Mouse (Mus musculus) liver, embryonic 14.5 days (tissue): ENCODE measurements around the gene Grk1. TPM values are rescaled to one million over a fixed set of nuclear protein-coding genes. Genes with fewer than 3 reads are reported as not detected.

Experiments used
- ATAC-seq: fragments of 200-750 bp; cut with Nextera tagmentation; 2 replicates; pipeline ENCODE4 v1.8.0; 2017; ENCODE audit warnings: moderate number of reproducible peaks, mild to moderate bottlenecking, moderate library complexity; ENCODE audit not compliant: insufficient read depth
- DNase-seq, 3 experiments: peaks; one replicate each; pipeline ENCODE4 v3.0.0-alpha.2; 2012 to 2013; ENCODE audit warnings: low read depth in 3 of 3, low spot score in 3 of 3
- H3K27ac ChIP-seq: fragments of 300-500 bp; sonication (generic); 2 replicates; pipeline ENCODE4 v1.5.1; 2014; ENCODE audit warnings: moderate library complexity, mild to moderate bottlenecking, control low read depth, inconsistent platforms
- H3K27me3 ChIP-seq: fragments of 300-500 bp; sonication (generic); 2 replicates; pipeline ENCODE4 v1.6.1; 2014; ENCODE audit warnings: mild to moderate bottlenecking, low read length, moderate library complexity; ENCODE audit not compliant: control insufficient read depth, insufficient read depth
- H3K36me3 ChIP-seq: fragments of 300-500 bp; sonication (generic); replicated peaks from 2 replicates; pipeline ENCODE4 v1.6.1; 2014; ENCODE audit warnings: low read depth; ENCODE audit not compliant: control insufficient read depth, insufficient read depth
- H3K4me1 ChIP-seq, 2 experiments: fragments of 200-500 bp in 1 of 2; fragments of 300-500 bp in 1 of 2; sonication (generic) in 1 of 2; replicated peaks; 2 replicates each; pipeline ENCODE4 v1.6.1; 2012 to 2014; ENCODE audit warnings: antibody characterized with exemption in 1 of 2, inconsistent platforms in 1 of 2, low read length in 1 of 2; ENCODE audit not compliant: control insufficient read depth in 2 of 2, insufficient read depth in 2 of 2
- H3K4me2 ChIP-seq: fragments of 300-500 bp; sonication (generic); 2 replicates; pipeline ENCODE4 v1.6.1; 2014; ENCODE audit warnings: low read depth, mild to moderate bottlenecking, control low read depth, moderate library complexity
- H3K4me3 ChIP-seq, 2 experiments: fragments of 200-500 bp in 1 of 2; fragments of 300-500 bp in 1 of 2; sonication (generic) in 1 of 2; 2 replicates each; pipeline ENCODE4 v1.5.1; 2012 to 2014; ENCODE audit warnings: low read depth in 2 of 2, low read length in 2 of 2, mild to moderate bottlenecking in 2 of 2, control low read depth in 1 of 2, inconsistent platforms in 1 of 2, moderate library complexity in 1 of 2; ENCODE audit not compliant: insufficient read depth in 1 of 2
- H3K9ac ChIP-seq: fragments of 300-500 bp; sonication (generic); replicated peaks from 2 replicates; pipeline ENCODE4 v1.6.1; 2014; ENCODE audit warnings: mild to moderate bottlenecking, control low read depth, moderate library complexity
- H3K9me3 ChIP-seq: fragments of 300-500 bp; sonication (generic); 2 replicates; pipeline ENCODE4 v1.6.1; 2016; ENCODE audit warnings: low read length, mixed read lengths; ENCODE audit not compliant: control insufficient read depth
- CTCF ChIP-seq: IDR thresholded peaks from 2 replicates; pipeline ENCODE4 v1.5.1; 2016; ENCODE audit warnings: antibody characterized with exemption, low read depth, control low read depth
- EP300 ChIP-seq: IDR thresholded peaks from 2 replicates; pipeline ENCODE4 v1.6.1; 2016; ENCODE audit warnings: antibody characterized with exemption, low read depth
- WGBS: fragments of 180-500 bp; shearing (Covaris S2); extraction: QIAGEN DNeasy Blood & Tissue Kit; methylation state at CpG from one replicate; pipeline ENCODE4 v1.1.7; 2014; ENCODE audit not compliant: insufficient replicate concordance; 5-methylcytosine and 5-hydroxymethylcytosine counted together
- polyA plus RNA-seq, 2 experiments: library from polyadenylated mRNA; depleted of rRNA in 1 of 2; stranded (reverse) in 1 of 2; unstranded in 1 of 2; fragments of >200 nt; fragmentation: Nextera tagmentation in 1 of 2; extraction: Ambion mirVana in 1 of 2; gene quantifications; 2 replicates each; pipeline versions ENCODE4 v1.2.1 to v1.2.3; 2012 to 2014

Gene Grk1
- polyA plus RNA-seq, 2 experiments, result 0.01 to 0.04 TPM

- Histone ChIP-seq H3K27ac (no peak overlapping the region), H3K4me1 (no peaks in the 10 kb centered on the region), H3K9ac (no peak overlapping the region), H3K9me3 (no peaks in the 10 kb centered on the region), H3K4me2 (no peak overlapping the region), H3K27me3 (no peaks in the 10 kb centered on the region), H3K36me3 (no peaks in the 10 kb centered on the region), H3K4me3 (no peak overlapping the region)
- no peak for ATAC-seq
- no peak for TF ChIP-seq CTCF
- TF ChIP-seq EP300, result no peak
- no peak for DNase-seq
- 66% methylated on average over 6 of the region's 6 CpGs for WGBS
These were observed 41.6 kb downstream of the Grk1 start for GRCm38 (mm10) chr8:13446456-13446855.

- DNase-seq, result peak in 2 of 3 experiments; percentile 5 to 6
- H3K36me3 ChIP-seq, result no peaks in the 10 kb centered on the region
- no peak overlapping the region for H3K27ac ChIP-seq
- H3K4me3 ChIP-seq, result no peak overlapping the region
- H3K4me1 ChIP-seq, result 0 out of 4 replicates have a peak, but pooled peaks cover 0 to 2% of the 10 kb centered on the region in 2 experiments
- H3K27me3 ChIP-seq, result no peaks in the 10 kb centered on the region
- no peak overlapping the region for H3K9ac ChIP-seq
- TF ChIP-seq EP300 (no peak), CTCF (no peak)
- no peaks in the 10 kb centered on the region for H3K9me3 ChIP-seq
- WGBS, result 33% methylated on average over 4 of the region's 4 CpGs
- no peak for ATAC-seq
- H3K4me2 ChIP-seq, result no peak overlapping the region
These were observed 43.3 kb downstream of the Grk1 start for GRCm38 (mm10) chr8:13448145-13448544.

GRCm38 (mm10) chr8:13451747-13452277, 46.9 kb downstream of the Grk1 start:
- H3K36me3 ChIP-seq, result no peaks in the 10 kb centered on the region
- no peak overlapping the region for H3K4me2 ChIP-seq
- ATAC-seq, result no peak
- 0 out of 4 replicates have a peak, but pooled peaks cover 0 to 2% of the 10 kb centered on the region in 2 experiments for H3K4me1 ChIP-seq
- WGBS, result 46% methylated on average over 6 of the region's 6 CpGs
- H3K4me3 ChIP-seq, result no peak overlapping the region
- no peak overlapping the region for H3K27ac ChIP-seq
- H3K9me3 ChIP-seq, result no peaks in the 10 kb centered on the region
- no peak overlapping the region for H3K9ac ChIP-seq
- H3K27me3 ChIP-seq, result no peaks in the 10 kb centered on the region
- no peak for DNase-seq
- no peak for TF ChIP-seq EP300
- no peak for TF ChIP-seq CTCF

GRCm38 (mm10) chr8:13454341-13455113, 49.6 kb downstream of the Grk1 start:
- Histone ChIP-seq H3K4me2 (no peak overlapping the region), H3K9ac (no peak overlapping the region), H3K27ac (no peak overlapping the region), H3K4me1 (0 out of 4 replicates have a peak, but pooled peaks cover 0 to 2% of the 10 kb centered on the region in 2 experiments), H3K9me3 (no peaks in the 10 kb centered on the region), H3K4me3 (no peak overlapping the region), H3K27me3 (no peaks in the 10 kb centered on the region), H3K36me3 (no peaks in the 10 kb centered on the region)
- ATAC-seq (no peak), DNase-seq (no peak)
- no peak for TF ChIP-seq EP300
- no peak for TF ChIP-seq CTCF
- 59% methylated on average over 8 of the region's 8 CpGs for WGBS

- Histone ChIP-seq H3K9ac (no peak overlapping the region), H3K27ac (no peak overlapping the region), H3K4me2 (no peak overlapping the region), H3K27me3 (no peaks in the 10 kb centered on the region), H3K36me3 (no peaks in the 10 kb centered on the region), H3K4me3 (no peak overlapping the region), H3K4me1 (0 out of 4 replicates have a peak, but pooled peaks cover 0 to 2% of the 10 kb centered on the region in 2 experiments), H3K9me3 (no peaks in the 10 kb centered on the region)
- DNase-seq, result peak in 1 of 3 experiments; percentile 4
- TF ChIP-seq EP300 (no peak), CTCF (peak; percentile 75)
- 19% methylated on average over 2 of the region's 2 CpGs for WGBS
- ATAC-seq, result no peak
These were observed 50.4 kb downstream of the Grk1 start for GRCm38 (mm10) chr8:13455295-13455694.
